Mouse (Mus musculus) large intestine, adult 2 months (tissue): ENCODE measurements at regions not wholly inside any gene's neighbourhood (a gene's known extent, or its start where the extent isn't known, plus 50 kb on each side); places are given as distances from the start of the nearest gene placed in this dataset.

Experiments used
- DNase-seq: peaks from one replicate; pipeline ENCODE4 v3.0.0-alpha.2; 2012; ENCODE audit warnings: low read depth, low spot score
- WGBS: fragments of 180-500 bp; shearing (Covaris S2); methylation state at CpG from one replicate; pipeline ENCODE4 v1.1.7; 2018; 5-methylcytosine and 5-hydroxymethylcytosine counted together

GRCm38 (mm10) chr13:84345791-84346511, 123.9 kb downstream of the Tmem161b start:
- 6% methylated on average over 30 of the region's 30 CpGs for WGBS
- no peak for DNase-seq

GRCm38 (mm10) chr13:84346569-84346968, 124.5 kb downstream of the Tmem161b start:
- no peak for DNase-seq

GRCm38 (mm10) chr13:84347181-84347913, 125.3 kb downstream of the Tmem161b start:
- WGBS = 5% methylated on average over 21 of the region's 21 CpGs
- no peak for DNase-seq

More at GRCm38 (mm10) chr13:84346569-84346968, 124.5 kb downstream of the Tmem161b start:
- WGBS = 10% methylated on average over 2 of the region's 2 CpGs

DNA sequence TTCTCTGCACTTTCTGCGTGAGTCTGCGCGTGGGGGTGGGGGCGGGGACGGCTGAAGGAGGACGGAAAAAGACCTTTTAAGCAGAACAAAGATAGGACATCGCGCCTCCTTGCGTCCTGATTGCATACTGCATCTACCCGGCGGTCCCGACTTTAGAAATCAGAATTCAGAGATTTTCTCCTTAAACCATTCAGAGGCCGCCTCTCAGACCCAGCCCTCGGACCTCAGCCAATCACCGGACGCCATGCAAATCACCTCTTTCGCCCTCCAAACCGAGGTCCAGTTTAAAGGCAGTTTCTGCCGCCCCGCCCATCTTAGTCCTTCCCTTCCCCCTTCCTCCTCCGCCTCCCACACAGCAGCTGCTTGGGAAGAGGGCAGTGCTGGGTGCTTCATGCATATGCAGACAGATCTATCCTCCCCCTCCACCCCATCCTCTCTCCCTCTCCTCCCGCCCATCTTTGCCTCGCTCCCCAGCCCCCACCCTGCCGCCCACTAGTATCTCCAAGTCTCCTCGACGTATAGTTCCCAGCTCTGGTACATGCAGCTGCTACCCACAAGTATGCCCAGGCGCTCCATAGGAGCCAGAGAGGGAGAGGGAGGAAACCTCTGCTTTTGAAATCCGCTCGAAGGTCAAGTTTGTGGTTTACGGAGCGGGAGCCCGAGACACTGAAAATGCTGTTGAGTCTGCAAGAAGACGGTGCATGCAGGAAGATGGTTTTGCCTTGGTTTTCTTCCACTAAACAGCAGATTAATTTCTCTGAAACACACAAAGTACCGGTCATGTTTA, 126.0 kb downstream of the Tmem161b start:
- DNase-seq = peak; percentile 76
- WGBS = under 1% methylated on average over 34 of the region's 34 CpGs

DNA sequence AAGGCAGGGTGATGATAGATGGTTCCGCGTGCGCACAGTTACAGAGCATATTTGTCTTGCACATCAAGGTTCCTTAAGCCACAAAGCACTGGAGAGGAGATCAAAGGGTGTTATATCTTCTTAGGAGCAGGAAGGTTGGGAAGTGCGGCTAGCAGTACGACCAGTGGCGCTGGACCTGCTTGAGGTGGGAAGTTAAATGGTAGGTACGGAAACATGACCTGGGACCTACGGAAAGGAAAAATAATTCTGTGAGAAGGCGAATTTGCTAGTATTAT, 126.5 kb downstream of the Tmem161b start:
- peak; percentile 10 for DNase-seq
- 1% methylated on average over 9 of the region's 9 CpGs for WGBS

DNA sequence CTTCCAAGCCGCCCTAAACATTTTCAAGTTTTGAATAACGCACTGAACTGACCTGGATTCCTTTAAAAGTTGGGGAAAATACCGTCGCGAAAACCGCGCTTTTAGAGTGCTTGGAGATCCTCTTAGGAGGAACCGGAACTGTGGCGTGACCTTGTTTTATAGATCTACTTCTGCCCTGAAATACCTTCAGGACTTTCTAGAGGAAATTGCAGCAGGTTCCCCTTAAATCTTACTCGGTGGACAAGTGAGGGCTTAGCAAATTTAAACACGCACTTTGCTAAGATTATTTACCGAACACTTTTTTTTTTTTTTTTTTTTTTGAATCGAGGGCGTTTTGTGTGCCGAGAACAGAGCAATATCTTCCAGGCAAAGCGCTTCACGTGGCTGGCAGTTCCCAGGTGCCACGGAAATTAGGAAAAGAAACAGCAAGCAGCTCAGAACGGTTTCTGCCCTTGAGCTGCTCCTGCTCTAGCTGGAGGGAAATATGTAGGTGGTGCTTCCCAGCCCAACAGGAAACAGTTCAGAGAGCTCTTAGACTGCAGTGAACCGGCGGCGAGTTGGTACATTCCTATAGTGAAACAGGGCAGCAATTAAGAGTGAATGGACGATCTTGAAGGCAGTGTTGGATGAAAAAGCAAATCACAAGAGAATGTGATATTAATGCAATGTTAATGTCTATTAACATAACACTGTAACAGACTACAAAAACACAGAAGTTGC, 127.1 kb downstream of the Tmem161b start:
- 1% methylated on average over 23 of the region's 23 CpGs for WGBS
- DNase-seq = peak; percentile 31

- no peak for DNase-seq
- WGBS = 41% methylated on average over 4 of the region's 4 CpGs
These were observed 127.6 kb downstream of the Tmem161b start for GRCm38 (mm10) chr13:84349721-84350040.

DNA sequence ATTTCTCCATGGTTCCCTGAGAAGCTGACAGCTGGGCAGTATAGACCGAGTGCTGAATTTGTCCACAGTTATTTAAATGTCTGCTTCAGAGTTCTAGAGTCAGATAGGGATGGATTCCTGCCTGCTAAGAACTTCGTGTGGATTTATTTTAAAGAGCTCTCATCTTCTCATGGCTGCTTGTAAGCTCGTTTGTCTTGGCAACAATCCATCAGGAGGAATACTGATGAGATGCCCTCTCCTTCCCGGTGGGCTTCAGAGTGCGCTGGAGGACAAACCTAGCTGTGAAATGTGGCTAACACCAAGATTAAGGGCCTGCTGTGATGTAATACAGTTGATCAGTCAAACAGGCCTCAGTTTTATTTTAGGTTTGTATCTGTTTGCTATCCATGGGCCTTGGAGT, 128.7 kb downstream of the Tmem161b start:
- DNase-seq = no peak
- whole genome bisulfite sequencing = 56% methylated on average over 5 of the region's 5 CpGs

GRCm38 (mm10) chr13:84356455-84356854, 134.4 kb downstream of the Tmem161b start:
- no peak for DNase-seq
- 24% methylated on average over 2 of the region's 2 CpGs for WGBS

DNA sequence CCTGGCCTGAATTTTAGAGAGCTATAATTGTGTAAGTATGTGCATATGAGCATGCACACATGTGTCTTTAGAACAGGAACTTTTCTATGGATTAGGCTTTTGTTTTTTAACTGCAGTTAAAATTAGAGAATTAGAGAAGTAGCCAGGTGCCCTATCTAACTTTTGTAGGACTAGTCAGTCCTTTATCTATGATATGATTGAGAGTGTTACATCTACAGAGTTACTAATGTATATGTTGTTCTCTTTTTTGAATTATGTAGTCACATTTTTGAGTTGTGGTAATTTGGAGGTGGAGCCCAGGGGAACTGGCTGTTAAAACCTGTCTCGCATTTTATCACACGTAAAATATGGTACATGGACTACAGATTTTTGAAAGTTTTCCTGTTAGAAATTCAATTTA, 138.4 kb downstream of the Tmem161b start:
- 90% methylated on average over 2 of the region's 2 CpGs for WGBS

GRCm38 (mm10) chr13:84364069-84364468, 142.0 kb downstream of the Tmem161b start:
- no peak for DNase-seq
- 84% methylated on average over 4 of the region's 4 CpGs for WGBS

More for the DNA sequence above, 138.4 kb downstream of the Tmem161b start:
- DNase-seq = no peak

GRCm38 (mm10) chr13:84365503-84365902, 143.4 kb downstream of the Tmem161b start:
- no peak for DNase-seq

GRCm38 (mm10) chr13:84366017-84366416, 143.9 kb downstream of the Tmem161b start:
- DNase-seq = no peak

GRCm38 (mm10) chr13:84366839-84367238, 144.7 kb downstream of the Tmem161b start:
- DNase-seq = no peak
- 83% methylated on average over 1 of the region's 1 CpGs for WGBS

DNA sequence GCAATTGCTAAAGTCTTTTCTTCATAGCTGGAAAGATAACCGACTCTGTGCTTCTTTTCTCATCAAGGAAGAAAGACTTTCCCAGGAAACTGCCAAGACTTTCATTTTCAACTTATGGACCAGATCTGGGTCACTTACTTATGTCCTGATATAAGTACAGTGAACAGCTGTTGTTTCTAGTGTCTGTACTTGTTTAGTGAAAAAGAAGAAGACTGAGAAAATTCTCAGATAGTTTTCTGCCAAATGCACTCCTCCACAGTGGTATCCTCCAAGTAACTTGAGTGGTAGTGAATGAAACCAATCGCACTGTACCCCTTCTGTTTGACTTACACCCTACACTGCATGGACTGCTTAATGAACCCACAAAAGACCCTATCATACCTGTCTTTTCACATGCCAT, 146.1 kb downstream of the Tmem161b start:
- WGBS = 84% methylated on average over 2 of the region's 2 CpGs
- DNase-seq = no peak

DNA sequence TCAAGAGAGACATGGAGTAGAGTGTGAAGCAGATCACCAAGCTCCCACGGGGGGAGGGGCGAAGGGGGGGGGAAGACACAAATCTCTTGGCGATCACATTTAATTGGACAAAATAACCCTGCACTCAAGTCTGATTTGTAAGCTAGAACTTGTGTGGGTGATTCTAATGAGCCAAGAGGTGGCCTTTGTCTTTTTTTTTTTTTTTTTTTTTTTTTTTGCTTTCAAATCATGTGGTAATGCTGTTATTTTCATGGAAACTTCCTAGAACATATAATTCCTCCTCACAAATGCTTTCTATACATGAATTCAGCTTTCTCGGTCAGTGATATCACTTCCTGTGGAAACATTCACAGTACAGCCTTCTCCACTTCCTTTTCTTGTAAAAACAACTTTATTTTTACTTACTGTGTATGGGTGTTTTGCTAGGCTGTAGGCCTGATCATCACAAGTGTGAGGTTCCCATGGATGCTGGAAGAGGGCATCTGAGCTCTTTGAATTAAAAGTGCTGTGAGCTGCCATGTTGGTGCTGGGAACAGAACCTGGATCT, 152.7 kb downstream of the Tmem161b start:
- no peak for DNase-seq
- 90% methylated on average over 4 of the region's 4 CpGs for WGBS

- no peak for DNase-seq
- 79% methylated on average over 4 of the region's 4 CpGs for WGBS
These were observed 153.8 kb downstream of the Tmem161b start for GRCm38 (mm10) chr13:84375941-84376340.

DNA sequence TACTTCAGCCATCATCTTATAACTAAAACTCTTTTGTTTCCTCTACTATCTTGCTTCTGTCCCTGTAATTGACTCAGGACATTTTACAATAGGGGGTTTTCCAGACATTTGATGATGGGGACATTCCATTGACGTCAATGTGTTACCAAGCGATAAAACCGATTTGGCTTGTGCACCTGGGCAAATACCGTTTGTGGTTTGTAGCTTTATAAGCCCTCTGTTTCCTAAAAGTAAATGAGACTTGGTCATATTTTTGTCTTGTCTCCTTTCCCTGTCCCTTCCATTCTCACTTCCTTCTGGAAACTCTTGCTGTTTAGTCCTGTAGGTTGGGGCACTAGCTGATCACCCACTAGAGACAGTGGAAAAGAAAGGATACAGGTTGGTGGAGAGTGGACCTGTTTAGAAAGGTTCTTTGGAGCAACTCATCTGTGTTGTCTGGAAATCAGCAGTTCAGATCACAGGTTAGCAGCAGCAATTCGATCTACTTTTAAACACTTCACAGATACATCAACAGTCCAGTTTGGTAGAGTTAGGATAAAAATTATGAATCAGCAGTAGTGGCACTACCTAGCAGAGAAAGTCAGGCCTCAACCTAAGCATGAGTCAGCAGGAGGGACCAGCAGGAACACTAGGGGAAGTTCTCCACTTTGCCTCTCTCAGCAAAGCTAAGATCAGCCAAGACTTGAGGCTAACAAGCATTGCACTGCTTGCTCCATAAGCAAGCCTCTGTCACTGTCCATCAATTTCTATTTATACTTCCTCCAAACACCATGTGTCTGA, 156.6 kb downstream of the Tmem161b start:
- DNase-seq = no peak

GRCm38 (mm10) chr13:84391554-84391953, 169.5 kb downstream of the Tmem161b start:
- WGBS = 78% methylated on average over 3 of the region's 3 CpGs

More for the DNA sequence above, 156.6 kb downstream of the Tmem161b start:
- WGBS = 54% methylated on average over 5 of the region's 5 CpGs

More at GRCm38 (mm10) chr13:84391554-84391953, 169.5 kb downstream of the Tmem161b start:
- no peak for DNase-seq
